Mouse (Mus musculus) C2C12 (cell line): ENCODE measurements around the gene Hebp1.

Experiments
- CTCF ChIP-seq: IDR thresholded peaks from one replicate; pipeline ENCODE4 v1.5.1; 2011; ENCODE audit not compliant: control insufficient read depth, insufficient read depth, insufficient read length
- MAX ChIP-seq: IDR thresholded peaks from one replicate; pipeline ENCODE4 v1.6.1; 2011; ENCODE audit warnings: mild to moderate bottlenecking, control low read depth
- MYOD1 ChIP-seq: IDR thresholded peaks from one replicate; pipeline ENCODE4 v1.6.1; 2011; ENCODE audit warnings: low read depth; ENCODE audit not compliant: control insufficient read depth, insufficient read length
- USF1 ChIP-seq: IDR thresholded peaks from one replicate; pipeline ENCODE4 v1.6.1; 2011; ENCODE audit warnings: low read depth, mild to moderate bottlenecking, control low read depth, moderate library complexity

- TF ChIP-seq CTCF (no peak), MAX (no peak), USF1 (no peak), MYOD1 (no peak)
Observed at GRCm38 (mm10) chr6:135236576-135236975, 38.8 kb upstream of the Hebp1 start.
